Mouse (Mus musculus) lung, postnatal 0 days (tissue): ENCODE results near the gene Rnf31.

Source experiments
- CTCF ChIP-seq: IDR thresholded peaks from 2 replicates; pipeline ENCODE4 v1.5.1; 2016; ENCODE audit warnings: antibody characterized with exemption, mild to moderate bottlenecking
- EP300 ChIP-seq: IDR thresholded peaks from 2 replicates; pipeline ENCODE4 v1.6.1; 2016; ENCODE audit warnings: antibody characterized with exemption, mild to moderate bottlenecking, control low read depth

DNA sequence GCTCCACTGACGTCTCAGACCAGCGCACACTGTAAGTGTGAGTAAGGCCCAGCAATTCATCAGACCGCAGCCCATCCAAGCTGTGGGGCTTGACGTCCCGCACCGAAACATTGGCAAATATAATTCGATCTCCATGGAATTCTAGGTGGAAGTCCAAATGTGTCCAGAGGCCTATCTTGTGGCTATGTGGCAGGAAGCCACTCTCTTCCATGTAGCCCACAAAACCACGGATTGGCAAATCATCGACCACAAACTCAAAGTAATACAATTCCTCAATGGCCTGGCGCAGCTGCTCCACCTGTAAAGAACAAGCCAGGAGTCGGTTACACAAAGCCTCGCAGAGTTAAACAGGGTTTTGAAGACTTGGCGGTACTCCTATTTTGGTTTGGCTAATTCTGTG, 49.8 kb downstream of the Rnf31 start:
- TF ChIP-seq CTCF (no peak), EP300 (no peak)
